Mouse (Mus musculus): Measurements from ENCODE around the gene Cyth1. TPM values are rescaled to one million over a fixed set of nuclear protein-coding genes. Genes with fewer than 3 reads are reported as not detected.

Cyth1 gene
- 13.8 and 13.9 TPM in 2 replicates for polyA plus RNA-seq (2015; fragmentation: Nextera tagmentation; extraction: Ambion mirVana)

GRCm38 (mm10) chr11:118248150-118249011 lies at the start of gene Cyth1:
Gene Cyth1, minus strand, starts transcription at chr11:118248592.
- under 1% methylated on average over 86 of the region's 86 CpGs for whole genome bisulfite sequencing

GRCm38 (mm10) chr11:118297967-118298366 lies 49.6 kb upstream of the Cyth1 start:
- H3K4me3 ChIP-seq (replicated peaks) = no peak overlapping the region
- no peaks in the 10 kb centered on the region for H3K9me3 ChIP-seq
- no peaks in the 10 kb centered on the region for H3K27me3 ChIP-seq (replicated peaks)
- no peak overlapping the region for H3K9ac ChIP-seq
- 0 out of 2 replicates have a peak, but pooled peaks have one; percentile 9 for ATAC-seq (ENCODE audit: insufficient read depth, low FRiP score, low read depth)
- H3K4me1 ChIP-seq = no peaks in the 10 kb centered on the region
- no peak overlapping the region for H3K4me2 ChIP-seq
- 79% methylated on average over 3 of the region's 3 CpGs for WGBS
- H3K27ac ChIP-seq = no peak overlapping the region
- peaks cover 4% of the 10 kb centered on the region; the same call in 1 of the 2 replicates for H3K36me3 ChIP-seq

More at GRCm38 (mm10) chr11:118248150-118249011, at the start of gene Cyth1:
- Histone ChIP-seq H3K36me3 (no peaks in the 10 kb centered on the region), H3K9me3 (no peaks in the 10 kb centered on the region), H3K4me2 (peak within 1 kb of the TSS; percentile 87), H3K4me1 (peaks cover 20% of the 10 kb centered on the region), H3K9ac (peak within 1 kb of the TSS; percentile 90), H3K4me3 (replicated peaks) (peak within 1 kb of the TSS; percentile 74), H3K27me3 (replicated peaks) (no peaks in the 10 kb centered on the region), H3K27ac (peak within 1 kb of the TSS; percentile 86)
- ATAC-seq (ENCODE audit: insufficient read depth, low FRiP score, low read depth) = peak; percentile 95

GRCm38 (mm10) chr11:118295026-118295425 lies 46.6 kb upstream of the Cyth1 start:
- H3K36me3 ChIP-seq = no peaks in the 10 kb centered on the region
- WGBS = 56% methylated on average over 2 of the region's 2 CpGs
- H3K9me3 ChIP-seq = no peaks in the 10 kb centered on the region
- no peaks in the 10 kb centered on the region for H3K4me1 ChIP-seq
- H3K4me2 ChIP-seq = no peak overlapping the region
- H3K27me3 ChIP-seq (replicated peaks) = no peaks in the 10 kb centered on the region
- H3K27ac ChIP-seq = no peak overlapping the region
- ATAC-seq (ENCODE audit: insufficient read depth, low FRiP score, low read depth) = no peak
- H3K4me3 ChIP-seq (replicated peaks) = no peak overlapping the region
- H3K9ac ChIP-seq = no peak overlapping the region

- no peaks in the 10 kb centered on the region for H3K9me3 ChIP-seq
- WGBS = 65% methylated on average over 6 of the region's 6 CpGs
- H3K4me3 ChIP-seq (replicated peaks) = no peak overlapping the region
- H3K27ac ChIP-seq = no peak overlapping the region
- ATAC-seq (ENCODE audit: insufficient read depth, low FRiP score, low read depth) = no peak
- no peak overlapping the region for H3K9ac ChIP-seq
- no peak overlapping the region for H3K4me2 ChIP-seq
- no peaks in the 10 kb centered on the region for H3K27me3 ChIP-seq (replicated peaks)
- H3K4me1 ChIP-seq = peaks cover 10% of the 10 kb centered on the region
- no peaks in the 10 kb centered on the region for H3K36me3 ChIP-seq
Observed at GRCm38 (mm10) chr11:118292671-118293070, 44.3 kb upstream of the Cyth1 start.

GRCm38 (mm10) chr11:118289999-118290889 lies 41.9 kb upstream of the Cyth1 start, which contains the start of gene Usp36:
Gene Usp36, minus strand, starts transcription at chr11:118290244.
- ATAC-seq (ENCODE audit: insufficient read depth, low FRiP score, low read depth) = peak; percentile 99

GRCm38 (mm10) chr11:118289562-118289961 lies 41.2 kb upstream of the Cyth1 start:
- no peaks in the 10 kb centered on the region for H3K27me3 ChIP-seq (replicated peaks)
- peak overlapping the region; percentile 91 for H3K4me3 ChIP-seq (replicated peaks)
- no peaks in the 10 kb centered on the region for H3K9me3 ChIP-seq
- H3K27ac ChIP-seq = peak overlapping the region; percentile 83
- H3K4me1 ChIP-seq = peaks cover 14% of the 10 kb centered on the region
- H3K36me3 ChIP-seq = peaks cover 19% of the 10 kb centered on the region
- under 1% methylated on average over 22 of the region's 22 CpGs for WGBS
- peak overlapping the region; percentile 87 for H3K4me2 ChIP-seq
- H3K9ac ChIP-seq = peak overlapping the region; percentile 89
- 0 out of 2 replicates have a peak, but pooled peaks have one; percentile 0 for ATAC-seq (ENCODE audit: insufficient read depth, low FRiP score, low read depth)

More at GRCm38 (mm10) chr11:118289999-118290889, 41.9 kb upstream of the Cyth1 start, which contains the start of gene Usp36:
- peaks cover 14% of the 10 kb centered on the region for H3K4me1 ChIP-seq
- peak within 1 kb of the TSS; percentile 87 for H3K4me2 ChIP-seq
- peak within 1 kb of the TSS; percentile 83 for H3K27ac ChIP-seq
- H3K4me3 ChIP-seq (replicated peaks) = peak within 1 kb of the TSS; percentile 91
- peak within 1 kb of the TSS; percentile 89 for H3K9ac ChIP-seq
- H3K9me3 ChIP-seq = no peaks in the 10 kb centered on the region
- WGBS = under 1% methylated on average over 68 of the region's 68 CpGs
- no peaks in the 10 kb centered on the region for H3K27me3 ChIP-seq (replicated peaks)
- peaks cover 12% of the 10 kb centered on the region for H3K36me3 ChIP-seq

GRCm38 (mm10) chr11:118289037-118289511 lies 40.7 kb upstream of the Cyth1 start:
- H3K4me2 ChIP-seq = peak overlapping the region; percentile 87
- H3K36me3 ChIP-seq = peaks cover 23% of the 10 kb centered on the region
- H3K27ac ChIP-seq = peak overlapping the region; percentile 83
- peak overlapping the region; percentile 89 for H3K9ac ChIP-seq
- H3K27me3 ChIP-seq (replicated peaks) = no peaks in the 10 kb centered on the region
- H3K4me3 ChIP-seq (replicated peaks) = peak overlapping the region; percentile 91
- peaks cover 14% of the 10 kb centered on the region for H3K4me1 ChIP-seq
- H3K9me3 ChIP-seq = no peaks in the 10 kb centered on the region
- no peak for ATAC-seq (ENCODE audit: insufficient read depth, low FRiP score, low read depth)
- under 1% methylated on average over 16 of the region's 16 CpGs for WGBS

- H3K27ac ChIP-seq = no peak overlapping the region
- H3K4me2 ChIP-seq = no peak overlapping the region
- no peaks in the 10 kb centered on the region for H3K9me3 ChIP-seq
- H3K4me3 ChIP-seq (replicated peaks) = no peak overlapping the region
- WGBS = 94% methylated on average over 9 of the region's 9 CpGs
- no peak for ATAC-seq (ENCODE audit: insufficient read depth, low FRiP score, low read depth)
- H3K27me3 ChIP-seq (replicated peaks) = no peaks in the 10 kb centered on the region
- H3K36me3 ChIP-seq = peaks cover 35% of the 10 kb centered on the region
- H3K9ac ChIP-seq = no peak overlapping the region
- peaks cover 14% of the 10 kb centered on the region for H3K4me1 ChIP-seq
Observed at GRCm38 (mm10) chr11:118287573-118287972, 39.2 kb upstream of the Cyth1 start.

GRCm38 (mm10) chr11:118286434-118286833 lies 38.0 kb upstream of the Cyth1 start:
- WGBS = 75% methylated on average over 9 of the region's 9 CpGs
- Histone ChIP-seq H3K4me1 (peaks cover 14% of the 10 kb centered on the region), H3K9me3 (no peaks in the 10 kb centered on the region), H3K36me3 (peaks cover 41% of the 10 kb centered on the region), H3K4me2 (no peak overlapping the region), H3K9ac (no peak overlapping the region), H3K27me3 (replicated peaks) (no peaks in the 10 kb centered on the region), H3K27ac (peak overlapping the region; percentile 37), H3K4me3 (replicated peaks) (no peak overlapping the region)
- ATAC-seq (ENCODE audit: insufficient read depth, low FRiP score, low read depth) = no peak

GRCm38 (mm10) chr11:118285791-118286190 lies 37.4 kb upstream of the Cyth1 start:
- Histone ChIP-seq H3K27ac (no peak overlapping the region), H3K4me3 (replicated peaks) (no peak overlapping the region), H3K4me1 (peaks cover 14% of the 10 kb centered on the region), H3K36me3 (peaks cover 43% of the 10 kb centered on the region), H3K9me3 (no peaks in the 10 kb centered on the region), H3K9ac (no peak overlapping the region), H3K27me3 (replicated peaks) (no peaks in the 10 kb centered on the region), H3K4me2 (no peak overlapping the region)
- no peak for ATAC-seq (ENCODE audit: insufficient read depth, low FRiP score, low read depth)
- 82% methylated on average over 13 of the region's 13 CpGs for WGBS

- no peak overlapping the region for H3K4me2 ChIP-seq
- WGBS = 89% methylated on average over 3 of the region's 3 CpGs
- H3K27ac ChIP-seq = no peak overlapping the region
- no peaks in the 10 kb centered on the region for H3K4me1 ChIP-seq
- no peaks in the 10 kb centered on the region for H3K9me3 ChIP-seq
- no peak for ATAC-seq (ENCODE audit: insufficient read depth, low FRiP score, low read depth)
- no peak overlapping the region for H3K9ac ChIP-seq
- no peaks in the 10 kb centered on the region for H3K27me3 ChIP-seq (replicated peaks)
- H3K4me3 ChIP-seq (replicated peaks) = no peak overlapping the region
- H3K36me3 ChIP-seq = peaks cover 71% of the 10 kb centered on the region
Observed at GRCm38 (mm10) chr11:118280218-118280617, 31.8 kb upstream of the Cyth1 start.

Measured in stomach, embryonic 15.5 days (tissue).